Mouse (Mus musculus) skeletal muscle tissue, adult 2 months (tissue): ENCODE results near the gene Runx2.
A peak's percentile ranks its signal among the peaks of the same experiment; 100 is the strongest.

Experiments used
- DNase-seq: peaks from one replicate; pipeline ENCODE4 v3.0.0-alpha.2; 2012; ENCODE audit warnings: low read depth, low spot score

Gene Runx2

DNA sequence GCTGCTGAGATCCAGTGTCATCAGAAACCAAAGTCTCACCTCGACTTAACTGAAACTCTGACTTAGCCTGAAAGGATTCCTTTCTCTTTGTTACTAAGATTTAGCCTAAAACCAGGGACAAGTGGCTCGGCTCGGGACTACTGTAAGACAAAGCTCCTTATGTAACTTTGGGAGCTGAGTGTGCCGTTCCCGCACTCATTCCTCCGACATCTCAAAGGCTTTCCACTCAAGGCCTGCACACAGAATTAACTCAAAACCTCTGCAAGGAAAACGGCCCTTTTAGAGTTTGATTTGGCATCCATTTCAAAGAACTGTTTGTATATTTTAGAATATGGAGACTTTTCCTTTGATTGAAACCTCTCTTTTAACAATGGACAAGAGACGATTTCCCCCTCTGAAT is 191.3 kb downstream of the Runx2 start:
- no peak for DNase-seq

DNA sequence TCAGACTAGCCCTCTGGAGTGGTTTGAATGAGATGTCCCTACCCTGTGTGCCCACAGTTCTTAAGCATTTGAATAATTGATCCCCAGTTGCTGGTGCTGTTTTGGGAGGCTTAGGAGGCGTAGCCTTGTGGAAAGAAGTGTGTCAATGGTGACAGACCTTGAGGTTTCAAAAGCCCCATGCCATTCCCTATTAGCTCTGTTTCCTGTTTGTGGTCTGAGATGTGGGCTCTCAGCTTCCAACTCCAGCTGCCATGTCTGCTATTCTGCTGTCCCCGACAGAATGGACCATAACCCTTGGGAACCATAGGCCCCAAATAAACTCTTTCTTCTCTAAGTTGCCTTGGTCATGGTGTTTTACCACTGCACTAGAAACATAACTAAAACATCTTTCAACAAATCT is 194.1 kb downstream of the Runx2 start:
- DNase-seq: no peak

DNA sequence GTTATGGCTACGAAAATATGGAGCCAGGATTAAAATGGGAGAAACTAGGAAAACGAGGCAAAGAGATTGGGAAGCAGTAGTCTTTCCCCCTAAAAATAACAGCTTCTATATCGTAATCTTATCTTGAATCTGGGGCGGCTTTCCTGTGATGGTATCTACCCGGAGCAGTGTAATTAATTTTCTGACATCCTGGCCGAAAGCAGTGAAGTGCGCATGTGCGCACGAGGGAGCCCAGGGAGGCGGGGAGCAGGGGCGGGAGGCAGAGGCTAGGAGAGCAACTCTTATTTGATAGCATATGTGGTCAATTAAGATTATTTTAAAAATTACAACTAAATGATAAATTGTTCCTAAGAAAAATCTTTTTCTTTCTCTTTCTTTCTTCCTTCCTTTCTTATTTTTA is 195.9 kb downstream of the Runx2 start:
- peak; percentile 40 for DNase-seq

DNA sequence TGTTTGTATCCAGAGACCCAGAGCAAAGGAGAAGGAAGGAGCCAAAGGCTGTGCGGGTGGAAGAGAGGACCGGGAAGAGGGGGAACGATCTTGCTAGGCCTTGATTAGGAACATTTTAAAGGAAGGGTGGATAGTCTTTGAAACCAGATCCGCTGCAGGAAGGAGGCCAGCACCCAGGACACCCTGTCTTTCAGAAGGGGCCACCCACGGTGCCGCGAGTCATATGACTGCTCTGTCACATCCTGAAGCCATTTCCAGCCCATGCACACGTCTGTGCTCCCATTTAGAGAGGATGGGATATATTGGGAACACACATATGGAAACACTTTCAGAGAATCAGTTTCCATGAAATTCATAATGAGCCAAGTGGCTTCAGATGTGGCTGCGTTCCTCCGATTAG is 196.4 kb downstream of the Runx2 start:
- peak; percentile 68 for DNase-seq

DNA sequence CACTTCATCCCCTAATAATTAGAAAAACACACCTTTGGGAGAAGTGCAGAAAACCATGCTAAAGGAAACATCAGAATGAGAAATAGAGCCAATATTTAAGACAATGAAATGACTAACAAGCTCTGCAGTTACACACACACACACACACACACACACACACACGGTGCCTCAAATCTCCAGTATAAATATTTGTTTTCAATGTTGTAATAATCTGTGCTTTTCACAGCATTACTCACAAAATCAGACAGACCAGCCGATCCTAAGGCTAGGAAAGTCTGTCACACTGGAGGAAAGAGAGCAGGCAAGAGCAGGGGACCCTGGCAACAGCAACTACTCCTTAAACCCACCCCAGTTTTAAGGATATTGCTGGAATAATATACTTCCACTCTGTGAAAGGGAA is 196.9 kb downstream of the Runx2 start:
- no peak for DNase-seq

DNA sequence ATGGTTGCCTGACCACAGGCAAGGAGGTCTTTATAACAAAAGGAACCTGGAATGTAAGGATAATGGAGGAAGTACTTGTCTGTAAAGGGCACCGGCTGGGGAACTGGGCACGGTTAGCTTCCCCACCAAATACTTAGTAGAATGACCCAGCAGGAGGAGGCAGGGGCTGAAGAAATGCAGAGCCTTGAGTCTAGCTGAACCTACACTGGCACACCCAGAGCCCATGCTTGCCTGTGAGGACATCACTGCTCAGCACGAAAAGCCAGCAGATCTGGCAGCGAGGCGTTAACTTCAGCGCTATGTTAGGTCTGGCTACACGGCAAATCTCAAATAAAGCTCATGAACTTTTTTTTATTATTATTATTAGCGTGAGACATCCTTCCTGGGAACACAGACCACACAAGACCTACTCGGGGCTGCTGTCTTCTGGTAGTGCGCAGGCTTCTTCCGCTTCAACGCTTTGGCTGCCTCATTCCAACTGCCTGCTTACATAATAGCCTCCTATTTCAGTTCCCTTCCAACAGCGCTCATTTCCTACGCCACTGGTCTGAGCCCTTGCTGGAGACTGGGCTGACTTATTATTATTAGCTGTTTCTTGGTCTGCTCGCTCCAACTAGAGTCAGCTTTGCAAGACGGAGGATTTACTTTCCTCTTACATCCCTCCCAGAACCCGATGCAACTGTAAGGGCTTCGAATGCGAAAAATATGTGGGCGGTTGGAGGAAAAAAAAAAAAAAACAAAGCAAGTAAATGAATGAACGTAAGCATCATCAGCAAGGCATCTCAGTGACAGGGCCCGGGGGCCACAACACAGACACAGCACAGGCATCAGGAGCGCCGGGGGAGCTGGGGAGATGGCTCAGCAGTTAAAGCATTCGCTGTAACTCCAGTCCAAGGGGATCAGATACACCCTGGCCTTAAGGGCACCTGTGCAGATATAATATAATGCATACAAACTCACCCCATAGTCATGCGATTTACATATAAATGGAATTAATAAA is 200.6 kb downstream of the Runx2 start:
- peak; percentile 68 for DNase-seq

DNA sequence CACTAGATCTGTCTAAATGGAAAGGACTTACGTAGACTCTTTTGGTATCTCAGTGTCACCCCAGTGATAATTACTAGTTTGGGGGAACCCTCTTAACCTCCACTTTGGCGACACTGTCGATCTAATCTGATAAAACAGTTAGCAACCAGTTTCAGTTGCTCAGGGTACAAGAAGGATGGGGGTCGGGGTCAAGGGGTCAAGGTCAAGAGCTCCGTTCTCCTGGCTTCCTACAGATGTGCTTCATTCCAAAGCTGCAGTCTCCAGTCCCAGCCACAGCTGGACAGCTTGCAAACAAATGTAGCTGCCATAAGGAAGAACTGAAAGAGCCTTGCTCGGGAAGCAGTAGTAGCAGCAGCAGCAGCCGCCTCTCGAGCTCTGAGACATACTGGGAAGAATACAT is 202.0 kb downstream of the Runx2 start:
- no peak for DNase-seq

DNA sequence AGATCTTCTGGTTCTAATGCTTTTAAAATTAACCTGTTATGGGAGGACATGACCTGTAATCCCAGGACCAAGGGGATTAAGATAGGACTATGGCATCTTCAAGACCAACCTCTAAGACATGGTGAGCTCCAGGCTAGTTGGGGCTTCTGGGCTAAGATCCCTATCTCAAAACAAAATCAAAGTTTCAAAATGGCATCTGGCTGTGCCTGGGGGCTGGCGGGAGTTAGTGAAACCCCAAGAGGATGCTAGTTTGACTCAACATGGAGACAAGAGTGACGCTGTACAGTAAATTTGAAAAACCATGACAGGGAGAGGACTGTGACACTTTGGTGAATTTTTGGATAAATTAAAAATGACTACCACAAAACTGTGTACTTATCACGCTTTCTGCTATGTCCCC is 202.6 kb downstream of the Runx2 start:
- DNase-seq: no peak

DNA sequence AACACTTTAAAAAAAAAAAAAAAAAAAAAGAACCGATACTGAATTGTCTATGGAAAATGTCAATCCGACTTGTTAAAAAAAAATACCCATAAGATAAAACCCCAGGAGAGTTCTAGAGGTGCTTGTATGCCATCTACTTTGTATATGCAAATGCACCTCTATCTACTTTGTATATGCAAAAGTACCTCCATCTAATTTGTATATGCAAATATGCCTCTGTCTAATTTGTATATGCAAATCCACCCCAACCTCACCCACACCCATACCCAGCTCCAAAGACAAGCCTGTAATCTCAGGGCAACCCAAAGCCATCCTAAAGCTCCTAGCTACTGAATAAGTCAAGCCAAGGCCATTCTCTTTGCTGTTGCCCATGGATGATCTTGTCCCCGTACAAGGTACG is 203.1 kb downstream of the Runx2 start:
- DNase-seq: no peak

DNA sequence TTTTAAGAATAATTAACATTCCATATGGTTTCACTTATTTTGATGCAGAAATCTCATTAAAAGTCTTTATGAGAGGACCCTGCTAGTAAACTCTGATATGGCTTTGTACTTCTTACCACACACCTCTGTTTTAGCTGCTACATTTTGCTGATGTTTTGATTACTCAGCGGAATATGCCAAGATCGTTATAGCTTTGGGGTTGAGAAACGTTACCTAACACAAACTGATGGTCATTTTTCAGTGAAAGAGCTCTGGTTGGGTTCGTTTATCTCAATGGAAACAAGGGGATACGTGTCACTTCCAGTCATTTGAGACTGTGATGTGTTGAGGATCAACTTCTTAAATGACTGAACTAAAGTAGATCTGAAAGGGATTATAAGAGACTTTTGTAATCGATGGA is 203.8 kb downstream of the Runx2 start:
- no peak for DNase-seq

DNA sequence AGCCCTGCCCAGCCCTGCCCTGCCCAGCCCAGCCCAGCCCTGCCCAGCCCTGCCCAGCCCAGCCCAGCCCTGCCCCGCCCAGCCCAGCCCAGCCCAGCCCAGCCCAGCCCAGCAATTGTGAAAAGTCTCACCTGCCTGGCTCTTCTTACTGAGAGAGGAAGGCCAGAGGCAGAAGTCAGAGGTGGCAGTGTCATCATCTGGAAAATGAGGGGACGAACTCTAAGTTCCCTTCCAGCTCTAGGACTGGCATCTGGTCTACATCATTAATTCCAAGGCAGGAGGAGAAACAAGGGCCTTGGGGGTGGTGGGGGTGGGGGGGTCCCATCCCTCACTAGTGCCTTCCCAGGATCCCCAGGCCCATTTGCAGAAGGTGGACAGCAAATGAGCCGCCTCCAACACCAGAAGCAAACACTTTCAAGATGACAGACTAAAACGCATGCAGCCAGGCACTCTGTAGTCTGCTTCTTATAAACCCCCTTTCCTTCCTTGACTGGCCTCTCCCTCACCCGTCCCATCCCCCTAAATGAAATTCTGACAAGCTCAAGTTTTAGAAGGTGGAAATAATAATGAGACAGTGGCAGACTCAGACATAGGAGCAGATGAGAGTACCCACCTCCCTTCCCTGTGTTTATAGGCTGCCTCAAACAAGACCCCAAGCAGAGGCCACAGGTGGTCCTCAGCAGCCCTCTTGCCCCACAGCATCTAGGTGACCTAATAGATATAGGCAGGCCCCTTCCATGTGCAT is 204.5 kb downstream of the Runx2 start:
- no peak for DNase-seq

DNA sequence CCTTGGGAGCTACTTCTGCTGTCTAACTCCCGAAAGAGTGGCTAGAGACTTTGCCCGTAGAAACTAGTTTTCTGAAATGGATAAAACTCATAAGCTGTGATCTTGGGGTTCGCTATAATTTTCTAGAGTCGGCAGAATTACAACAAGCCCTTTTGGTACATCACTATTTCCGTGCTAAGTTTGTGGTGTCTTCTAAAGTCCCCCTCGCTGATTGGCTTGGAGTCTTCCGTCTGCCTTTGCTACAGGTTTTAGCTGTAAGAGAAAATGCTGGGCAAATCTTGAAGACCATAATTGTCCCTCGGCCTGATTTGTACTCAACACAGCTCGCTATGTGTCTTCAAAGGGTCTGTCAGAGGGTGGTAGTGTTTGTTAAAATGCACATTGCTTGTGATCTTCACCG is 205.2 kb downstream of the Runx2 start:
- DNase-seq: no peak

DNA sequence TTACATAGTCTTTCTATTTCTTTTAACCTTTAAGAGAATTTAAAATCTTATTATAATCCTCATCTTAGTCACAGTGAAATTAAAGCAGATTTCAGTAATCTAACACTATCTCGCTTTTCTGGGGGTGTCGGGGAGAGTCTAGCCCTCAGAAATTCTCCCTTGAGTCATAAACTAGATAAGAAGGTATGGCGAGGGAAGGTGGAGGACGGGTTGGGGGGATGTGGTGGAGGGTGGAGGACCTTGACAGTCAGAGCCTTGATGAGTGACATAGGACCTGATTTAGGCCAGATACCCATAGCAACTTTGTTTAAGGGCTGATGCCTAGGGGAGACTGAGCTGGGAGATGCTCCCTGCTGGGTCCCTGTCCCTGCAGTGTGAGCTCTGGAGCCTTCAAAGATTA is 205.7 kb downstream of the Runx2 start:
- no peak for DNase-seq

DNA sequence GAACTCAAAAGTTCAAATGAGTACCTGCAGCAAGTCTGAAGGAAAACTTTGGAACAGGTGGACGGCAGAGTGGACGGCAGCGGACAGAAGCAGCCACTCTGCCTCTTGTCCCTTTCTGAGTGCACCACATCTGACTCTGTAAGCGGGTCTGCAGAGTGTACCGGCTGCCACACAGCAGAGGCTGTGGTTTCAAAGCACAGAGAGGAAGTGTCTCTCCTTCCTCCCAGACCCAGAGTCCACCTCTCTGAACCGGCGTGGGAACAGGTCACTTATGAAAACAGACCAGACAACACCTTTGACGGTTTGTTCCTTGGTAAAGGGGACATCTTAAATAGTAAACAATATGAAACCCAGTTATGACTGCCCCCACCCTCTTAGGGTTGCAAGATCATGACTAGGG is 207.2 kb downstream of the Runx2 start:
- DNase-seq: no peak

DNA sequence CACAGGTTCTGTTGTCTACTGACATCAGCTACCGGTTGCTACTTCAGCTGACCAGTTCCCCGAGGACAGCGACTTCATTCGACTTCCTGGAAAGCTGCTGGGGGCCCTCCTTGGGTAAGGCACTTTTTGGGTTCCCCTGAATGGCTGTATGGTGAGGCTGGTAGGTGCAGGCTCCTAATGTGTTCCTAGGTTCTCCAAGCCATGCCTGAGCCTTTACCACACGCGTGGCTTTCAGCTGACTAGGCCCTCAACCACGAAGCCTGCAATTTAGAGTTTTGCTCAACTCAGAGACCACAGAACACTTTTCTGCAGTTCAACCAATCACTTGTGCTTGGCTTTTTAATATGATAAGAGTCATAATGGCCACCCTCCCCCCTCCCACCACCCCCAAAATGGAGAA is 208.4 kb downstream of the Runx2 start:
- no peak for DNase-seq

DNA sequence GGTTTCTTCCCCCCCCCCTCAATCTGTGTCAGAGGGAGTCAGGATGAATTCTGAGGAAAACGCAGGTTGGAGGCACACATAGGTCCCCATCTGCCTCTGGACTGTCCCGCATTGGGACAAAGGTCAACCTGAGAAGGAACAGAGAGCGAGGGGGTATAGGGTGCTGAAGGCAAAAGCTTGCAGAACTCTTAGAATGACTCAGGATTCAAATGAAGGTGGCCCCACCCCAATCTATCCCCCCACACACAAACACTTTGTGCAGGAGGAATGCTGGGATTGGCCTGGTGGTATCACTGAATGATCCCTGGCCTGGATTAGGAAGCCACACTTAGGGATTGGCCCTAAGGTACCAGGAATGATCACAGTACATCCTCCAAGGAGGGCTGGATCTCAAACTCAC is 208.8 kb downstream of the Runx2 start:
- DNase-seq: no peak

DNA sequence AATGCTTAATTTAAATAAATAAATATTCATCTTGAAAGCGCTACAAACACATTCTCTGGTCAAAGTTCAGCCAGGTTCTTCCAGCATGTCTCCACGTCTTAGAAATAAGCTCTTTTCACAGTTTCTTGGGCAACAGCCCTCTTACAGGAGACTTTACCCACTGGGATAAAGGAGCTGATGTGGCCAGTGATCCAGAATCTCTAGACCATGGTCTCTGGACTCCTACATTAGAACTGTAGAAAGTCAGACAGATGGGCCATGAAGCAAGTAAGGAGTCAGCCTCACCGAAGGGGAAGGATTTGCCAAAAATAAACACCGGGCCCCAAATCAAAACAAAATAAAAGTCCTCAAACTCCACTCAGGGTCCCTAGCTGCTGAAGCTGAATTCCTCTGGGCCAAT is 211.4 kb downstream of the Runx2 start:
- no peak for DNase-seq

DNA sequence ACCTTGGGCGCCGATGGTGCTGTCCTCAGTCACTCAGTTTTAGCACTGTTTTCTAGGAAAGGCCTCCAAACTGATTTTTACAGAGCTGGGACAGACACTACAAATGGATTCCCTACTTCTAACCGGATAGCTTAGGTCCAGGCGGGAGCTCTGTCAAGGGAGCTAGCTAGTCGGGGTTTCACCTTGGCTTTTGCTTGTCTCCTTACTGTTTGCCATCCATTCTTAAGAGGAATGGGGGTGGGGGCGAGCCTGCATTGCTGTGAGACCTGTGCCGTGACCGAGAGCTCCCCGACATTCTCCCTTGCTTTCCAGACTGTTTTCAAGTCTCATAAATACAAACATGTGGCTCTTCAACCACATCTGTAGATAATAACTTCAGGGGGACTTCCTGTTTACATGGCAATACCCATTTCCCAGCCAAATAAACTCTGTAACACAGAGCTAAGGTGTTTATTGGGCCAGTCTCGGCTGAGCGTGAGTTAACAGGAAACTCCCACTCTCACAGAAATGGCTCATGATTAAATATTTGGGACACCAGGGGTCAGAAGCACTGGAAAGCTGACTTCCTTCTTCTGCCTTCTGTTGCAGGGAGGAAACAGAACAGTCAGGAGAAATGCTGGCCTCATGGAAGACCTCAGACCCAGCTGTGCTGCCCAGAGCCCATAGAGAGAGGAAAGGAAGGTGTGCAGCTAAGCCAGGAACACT is 213.1 kb downstream of the Runx2 start:
- no peak for DNase-seq

DNA sequence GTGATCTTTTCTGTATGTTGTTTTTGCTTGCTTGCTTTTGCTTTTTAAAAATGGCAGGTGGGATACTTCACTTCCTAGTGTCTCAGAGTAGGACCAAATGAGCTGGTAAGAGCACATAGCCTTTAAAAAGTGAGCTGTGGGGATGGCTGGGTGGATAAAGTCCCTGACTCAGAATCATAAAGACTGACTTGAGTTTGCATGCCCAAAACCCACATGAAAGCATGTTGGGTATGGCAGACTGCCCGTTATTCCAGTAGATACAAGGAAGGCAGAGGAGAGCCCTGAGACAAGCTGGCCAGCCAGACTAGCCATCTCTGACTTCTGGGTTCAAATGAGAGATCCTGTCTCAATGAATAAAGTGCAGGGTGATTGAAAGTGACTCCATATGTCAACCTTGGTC is 214.7 kb downstream of the Runx2 start:
- no peak for DNase-seq

DNA sequence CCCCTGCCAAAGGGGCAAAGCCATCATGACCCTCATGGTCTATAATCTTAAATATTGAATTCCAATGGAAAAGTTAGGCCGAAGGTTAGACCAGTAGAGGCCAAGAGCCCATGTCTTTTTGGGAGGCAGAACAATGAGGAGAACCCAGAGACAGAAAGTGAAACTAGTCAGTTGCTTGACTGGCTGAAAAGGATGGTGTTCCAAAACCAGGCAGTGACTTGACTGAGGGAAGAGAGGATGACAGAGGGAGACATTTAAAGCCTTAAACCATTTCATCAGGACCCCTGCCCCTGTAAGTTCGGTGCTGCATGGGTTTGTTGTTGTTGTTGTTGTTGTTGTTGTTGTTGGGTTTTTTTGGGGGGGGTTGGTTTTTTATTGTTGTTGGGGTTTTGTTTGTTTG is 215.5 kb downstream of the Runx2 start:
- no peak for DNase-seq

DNA sequence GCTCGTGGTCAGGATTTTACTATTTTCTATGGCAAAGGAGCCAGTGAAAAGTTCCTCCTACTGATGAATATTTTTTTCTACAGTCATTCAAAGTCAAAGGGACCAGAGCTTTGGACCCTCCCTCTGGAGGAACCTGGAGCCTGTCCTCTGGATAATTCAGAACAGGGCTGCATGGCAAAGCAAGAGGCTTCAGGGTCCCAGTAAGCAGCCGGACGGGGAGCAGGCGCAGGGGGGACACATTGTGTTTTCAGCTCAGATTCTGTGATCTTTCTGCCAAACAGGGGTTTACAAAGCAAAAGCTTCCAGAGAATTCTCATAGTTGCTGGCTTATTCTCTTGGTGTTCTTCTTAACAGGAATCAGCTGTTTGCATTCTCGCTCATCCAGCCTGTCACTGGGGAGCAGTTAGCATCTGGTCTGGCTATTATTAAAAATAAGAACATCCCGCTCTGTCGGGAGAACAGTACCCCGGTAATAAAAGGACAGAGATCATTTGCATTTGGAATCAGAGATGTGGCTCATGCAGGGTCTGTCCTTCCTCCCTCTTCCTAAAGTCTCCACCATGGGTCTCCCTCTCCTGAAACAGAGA is 216.6 kb downstream of the Runx2 start:
- peak; percentile 59 for DNase-seq

DNA sequence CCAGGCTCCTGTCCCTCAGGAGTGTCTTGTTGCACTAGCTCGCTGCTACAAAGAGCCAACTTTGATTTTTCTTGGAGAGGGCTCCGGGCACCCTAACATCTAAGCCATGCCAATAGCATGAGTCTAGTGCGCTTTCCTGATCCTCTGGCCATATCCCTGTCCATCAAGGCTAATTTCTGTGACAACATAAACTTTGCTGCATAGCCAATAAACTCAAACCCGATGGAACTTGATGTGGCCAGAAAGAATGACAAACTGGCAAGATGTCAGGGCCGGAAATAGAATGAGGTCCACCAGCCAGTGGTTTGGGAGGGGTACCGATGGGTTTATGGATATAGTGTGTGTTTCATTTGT is 221.9 kb downstream of the Runx2 start:
- DNase-seq: no peak
